Mouse (Mus musculus): ENCODE results near the gene Krt27. TPM values are rescaled to one million over a fixed set of nuclear protein-coding genes. Genes with fewer than 3 reads are reported as not detected.

The Krt27 gene
- polyA plus RNA-seq, 1 experiment from 2014 or later = not detected

DNA sequence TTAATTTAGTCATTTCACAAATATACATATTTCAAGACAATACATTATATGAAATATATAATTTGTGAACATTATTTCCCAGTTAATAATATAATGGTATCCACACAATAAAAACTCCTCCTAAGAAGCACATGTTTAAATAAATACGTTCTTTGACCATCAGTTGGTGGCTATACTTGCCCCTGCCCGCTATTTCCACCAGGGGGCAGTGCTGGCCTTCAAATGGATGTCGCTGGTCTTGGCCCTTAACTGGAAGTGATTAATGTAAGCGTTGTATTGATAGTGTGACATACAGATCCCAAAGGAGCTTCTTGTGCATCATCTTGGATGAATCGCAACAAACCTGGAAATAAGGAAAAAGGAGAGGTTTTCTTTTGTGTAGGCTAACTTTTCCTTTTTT lies 28.7 kb upstream of the Krt27 start:
- no peak overlapping the region for H3K9ac ChIP-seq
- no peak overlapping the region for H3K4me2 ChIP-seq
- no peaks in the 10 kb centered on the region for H3K4me1 ChIP-seq
- no peak overlapping the region for H3K27ac ChIP-seq
- peaks cover 4% of the 10 kb centered on the region; the same call in 1 of the 2 replicates for H3K27me3 ChIP-seq
- no peak for ATAC-seq (ENCODE audit: borderline replicate concordance, extremely low read depth, low FRiP score, low TSS enrichment)
- H3K36me3 ChIP-seq = no peaks in the 10 kb centered on the region
- 19% methylated on average over 5 of the region's 5 CpGs for WGBS
- H3K9me3 ChIP-seq = no peaks in the 10 kb centered on the region
- H3K4me3 ChIP-seq = no peak overlapping the region

GRCm38 (mm10) chr11:99374803-99375202 lies 23.9 kb upstream of the Krt27 start, which contains the start of gene Krt28:
TSS of gene Krt28 (minus strand) at chr11:99374903.
- 77% methylated on average over 13 of the region's 13 CpGs for WGBS
- no peak for ATAC-seq (ENCODE audit: borderline replicate concordance, extremely low read depth, low FRiP score, low TSS enrichment)

GRCm38 (mm10) chr11:99369853-99370451 lies 19.0 kb upstream of the Krt27 start:
- H3K4me3 ChIP-seq = no peak overlapping the region
- no peaks in the 10 kb centered on the region for H3K36me3 ChIP-seq
- H3K27ac ChIP-seq = no peak overlapping the region
- H3K4me2 ChIP-seq = no peak overlapping the region
- no peak overlapping the region for H3K9ac ChIP-seq
- no peaks in the 10 kb centered on the region for H3K9me3 ChIP-seq
- WGBS = 79% methylated on average over 8 of the region's 8 CpGs
- H3K27me3 ChIP-seq = no peaks in the 10 kb centered on the region
- no peak for ATAC-seq (ENCODE audit: borderline replicate concordance, extremely low read depth, low FRiP score, low TSS enrichment)
- no peaks in the 10 kb centered on the region for H3K4me1 ChIP-seq

More at GRCm38 (mm10) chr11:99374803-99375202, 23.9 kb upstream of the Krt27 start, which contains the start of gene Krt28:
- Histone ChIP-seq H3K9me3 (no peaks in the 10 kb centered on the region), H3K4me3 (no peak within 1 kb of the TSS), H3K27me3 (no peaks in the 10 kb centered on the region), H3K36me3 (no peaks in the 10 kb centered on the region), H3K27ac (no peak within 1 kb of the TSS), H3K9ac (no peak within 1 kb of the TSS), H3K4me1 (no peaks in the 10 kb centered on the region), H3K4me2 (no peak within 1 kb of the TSS)

GRCm38 (mm10) chr11:99369229-99369628 lies 18.3 kb upstream of the Krt27 start:
- H3K9ac ChIP-seq = no peak overlapping the region
- 8% methylated on average over 3 of the region's 3 CpGs for WGBS
- ATAC-seq (ENCODE audit: borderline replicate concordance, extremely low read depth, low FRiP score, low TSS enrichment) = no peak

GRCm38 (mm10) chr11:99366791-99367190 lies 15.9 kb upstream of the Krt27 start:
- no peaks in the 10 kb centered on the region for H3K36me3 ChIP-seq
- no peak overlapping the region for H3K9ac ChIP-seq
- 24% methylated on average over 10 of the region's 10 CpGs for WGBS
- H3K4me1 ChIP-seq = no peaks in the 10 kb centered on the region
- H3K4me3 ChIP-seq = no peak overlapping the region
- no peak overlapping the region for H3K4me2 ChIP-seq
- no peak for ATAC-seq (ENCODE audit: borderline replicate concordance, extremely low read depth, low FRiP score, low TSS enrichment)
- H3K27ac ChIP-seq = no peak overlapping the region
- H3K27me3 ChIP-seq = no peaks in the 10 kb centered on the region
- H3K9me3 ChIP-seq = no peaks in the 10 kb centered on the region

More at GRCm38 (mm10) chr11:99369229-99369628, 18.3 kb upstream of the Krt27 start:
- Histone ChIP-seq H3K27me3 (no peaks in the 10 kb centered on the region), H3K9me3 (no peaks in the 10 kb centered on the region), H3K36me3 (no peaks in the 10 kb centered on the region), H3K4me3 (no peak overlapping the region), H3K4me1 (no peaks in the 10 kb centered on the region), H3K4me2 (no peak overlapping the region), H3K27ac (no peak overlapping the region)

DNA sequence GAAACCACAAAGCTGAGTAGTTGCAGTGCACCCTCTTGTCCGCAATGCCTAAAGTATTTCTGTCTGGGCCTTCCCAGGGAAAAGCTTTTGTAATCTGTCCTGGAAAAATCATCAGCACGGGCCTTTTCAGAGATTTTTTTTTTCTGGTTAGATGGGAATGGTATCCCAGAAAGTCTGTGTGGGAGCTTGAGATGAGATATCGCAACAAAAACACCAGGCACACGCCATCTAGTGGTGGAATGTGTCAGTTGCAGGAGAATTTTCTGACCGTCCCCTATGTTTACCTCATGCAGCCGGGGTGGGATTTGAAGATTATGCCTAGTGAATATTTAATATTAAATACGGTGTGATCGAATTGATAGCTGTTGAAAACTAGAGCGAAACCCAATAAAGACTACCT lies 13.5 kb upstream of the Krt27 start:
- ATAC-seq (ENCODE audit: borderline replicate concordance, extremely low read depth, low FRiP score, low TSS enrichment) = no peak
- no peaks in the 10 kb centered on the region for H3K4me1 ChIP-seq
- H3K4me3 ChIP-seq = no peak overlapping the region
- no peaks in the 10 kb centered on the region for H3K27me3 ChIP-seq
- H3K9me3 ChIP-seq = no peaks in the 10 kb centered on the region
- 20% methylated on average over 9 of the region's 9 CpGs for WGBS
- H3K9ac ChIP-seq = no peak overlapping the region
- no peak overlapping the region for H3K27ac ChIP-seq
- H3K36me3 ChIP-seq = no peaks in the 10 kb centered on the region
- no peak overlapping the region for H3K4me2 ChIP-seq

DNA sequence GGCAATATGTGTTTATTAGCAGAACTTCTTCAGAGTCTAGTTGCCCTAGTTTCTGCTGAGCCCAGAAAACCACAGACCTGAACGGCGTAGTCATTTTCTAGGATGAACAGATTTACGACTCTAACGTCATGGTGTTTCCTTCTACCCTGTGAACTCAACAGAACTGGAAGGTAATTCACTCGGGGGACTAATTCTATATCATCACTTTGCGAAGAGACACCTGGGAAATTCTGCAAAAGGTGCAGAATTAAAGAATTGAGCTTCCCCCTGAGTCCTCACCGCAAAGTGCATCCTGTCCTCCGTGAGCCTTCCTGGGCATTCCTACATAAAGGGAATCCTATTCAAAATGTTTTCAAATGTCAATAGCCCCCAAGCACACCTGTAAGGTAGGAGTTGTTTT lies 10.5 kb upstream of the Krt27 start:
- 86% methylated on average over 8 of the region's 8 CpGs for WGBS
- Histone ChIP-seq H3K9ac (no peak overlapping the region), H3K4me3 (no peak overlapping the region), H3K4me1 (no peaks in the 10 kb centered on the region), H3K27me3 (no peaks in the 10 kb centered on the region), H3K27ac (no peak overlapping the region), H3K36me3 (no peaks in the 10 kb centered on the region), H3K9me3 (no peaks in the 10 kb centered on the region), H3K4me2 (no peak overlapping the region)
- no peak for ATAC-seq (ENCODE audit: borderline replicate concordance, extremely low read depth, low FRiP score, low TSS enrichment)

- Histone ChIP-seq H3K9me3 (no peaks in the 10 kb centered on the region), H3K4me2 (no peak overlapping the region), H3K4me3 (no peak overlapping the region), H3K27ac (no peak overlapping the region), H3K9ac (no peak overlapping the region), H3K27me3 (no peaks in the 10 kb centered on the region), H3K4me1 (no peaks in the 10 kb centered on the region), H3K36me3 (no peaks in the 10 kb centered on the region)
- ATAC-seq (ENCODE audit: borderline replicate concordance, extremely low read depth, low FRiP score, low TSS enrichment) = no peak
- 76% methylated on average over 11 of the region's 11 CpGs for WGBS
These were observed 11.5 kb downstream of the Krt27 start for GRCm38 (mm10) chr11:99339299-99339847.

DNA sequence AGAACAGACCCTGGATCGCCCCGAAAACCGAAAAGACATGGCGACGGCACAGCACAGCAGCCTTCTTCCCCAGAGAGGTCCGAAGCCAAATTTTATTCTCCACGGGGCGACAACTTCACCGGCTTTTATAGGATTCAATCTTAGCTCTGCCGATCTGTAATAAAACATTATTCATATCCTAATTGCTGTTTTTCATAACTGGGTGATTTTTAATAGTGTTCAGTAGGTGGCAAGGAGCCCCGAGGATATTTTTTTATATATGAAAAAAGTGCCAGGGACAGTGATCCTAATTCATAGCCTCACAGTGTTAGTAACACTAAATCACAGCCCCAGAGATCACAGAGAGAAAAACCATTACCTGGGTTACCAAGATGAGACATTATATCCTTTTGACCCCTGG lies 13.0 kb downstream of the Krt27 start, which contains the start of gene Krt26:
Gene Krt26 (minus strand): TSS at position 101 of the 400 bp plus-strand sequence.
- Histone ChIP-seq H3K9ac (no peak within 1 kb of the TSS), H3K27ac (no peak within 1 kb of the TSS), H3K4me3 (no peak within 1 kb of the TSS), H3K4me1 (no peaks in the 10 kb centered on the region), H3K4me2 (no peak within 1 kb of the TSS), H3K27me3 (no peaks in the 10 kb centered on the region), H3K36me3 (no peaks in the 10 kb centered on the region), H3K9me3 (no peaks in the 10 kb centered on the region)
- ATAC-seq (ENCODE audit: borderline replicate concordance, extremely low read depth, low FRiP score, low TSS enrichment) = no peak
- 89% methylated on average over 11 of the region's 11 CpGs for WGBS

GRCm38 (mm10) chr11:99333426-99333825 lies 17.5 kb downstream of the Krt27 start:
- Histone ChIP-seq H3K36me3 (no peaks in the 10 kb centered on the region), H3K9ac (no peak overlapping the region), H3K4me2 (no peak overlapping the region), H3K4me3 (no peak overlapping the region), H3K4me1 (no peaks in the 10 kb centered on the region), H3K9me3 (no peaks in the 10 kb centered on the region), H3K27ac (no peak overlapping the region), H3K27me3 (no peaks in the 10 kb centered on the region)
- ATAC-seq (ENCODE audit: borderline replicate concordance, extremely low read depth, low FRiP score, low TSS enrichment) = no peak
- 48% methylated on average over 13 of the region's 13 CpGs for WGBS

DNA sequence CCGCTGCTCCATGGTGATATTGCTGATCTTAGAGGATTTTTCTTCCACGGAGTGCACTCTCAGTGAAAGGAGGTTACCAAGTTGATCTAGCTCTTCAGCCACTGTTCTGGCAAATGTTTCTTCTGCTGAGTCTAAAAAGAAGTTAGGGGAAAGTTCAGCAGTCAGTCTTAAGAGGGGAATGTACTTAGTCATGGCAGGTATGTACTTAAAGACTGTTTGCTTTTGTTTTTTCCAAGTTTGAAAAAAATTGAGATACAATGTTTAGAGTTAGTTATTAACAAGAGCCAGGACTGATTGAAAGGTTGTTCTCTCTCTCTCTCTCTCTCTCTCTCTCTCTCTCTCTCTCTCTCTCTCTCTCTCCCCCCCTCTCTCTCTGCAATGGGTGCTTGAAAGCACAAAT lies 21.2 kb downstream of the Krt27 start:
- H3K27me3 ChIP-seq = no peaks in the 10 kb centered on the region
- ATAC-seq (ENCODE audit: borderline replicate concordance, extremely low read depth, low FRiP score, low TSS enrichment) = no peak
- 29% methylated on average over 2 of the region's 2 CpGs for WGBS

GRCm38 (mm10) chr11:99322851-99323250 lies 28.1 kb downstream of the Krt27 start, which contains the start of gene Krt25:
TSS of gene Krt25 (minus strand) at chr11:99322951.
- Histone ChIP-seq H3K9ac (no peak within 1 kb of the TSS), H3K27ac (no peak within 1 kb of the TSS), H3K4me2 (no peak within 1 kb of the TSS), H3K9me3 (no peaks in the 10 kb centered on the region), H3K36me3 (no peaks in the 10 kb centered on the region), H3K27me3 (no peaks in the 10 kb centered on the region), H3K4me3 (no peak within 1 kb of the TSS), H3K4me1 (no peaks in the 10 kb centered on the region)
- WGBS = 86% methylated on average over 11 of the region's 11 CpGs
- no peak for ATAC-seq (ENCODE audit: borderline replicate concordance, extremely low read depth, low FRiP score, low TSS enrichment)

More for the DNA sequence above, 21.2 kb downstream of the Krt27 start:
- no peak overlapping the region for H3K27ac ChIP-seq
- H3K9ac ChIP-seq = no peak overlapping the region
- H3K4me2 ChIP-seq = no peak overlapping the region
- H3K9me3 ChIP-seq = no peaks in the 10 kb centered on the region
- no peak overlapping the region for H3K4me3 ChIP-seq
- no peaks in the 10 kb centered on the region for H3K4me1 ChIP-seq
- H3K36me3 ChIP-seq = no peaks in the 10 kb centered on the region
